Mouse (Mus musculus): ENCODE data around the gene Gm10985. TPM values are rescaled to one million over a fixed set of nuclear protein-coding genes. Genes with fewer than 3 reads are reported as not detected.

Gene Gm10985
- polyA plus RNA-seq, 1 experiment from 2014 or later: not detected

DNA sequence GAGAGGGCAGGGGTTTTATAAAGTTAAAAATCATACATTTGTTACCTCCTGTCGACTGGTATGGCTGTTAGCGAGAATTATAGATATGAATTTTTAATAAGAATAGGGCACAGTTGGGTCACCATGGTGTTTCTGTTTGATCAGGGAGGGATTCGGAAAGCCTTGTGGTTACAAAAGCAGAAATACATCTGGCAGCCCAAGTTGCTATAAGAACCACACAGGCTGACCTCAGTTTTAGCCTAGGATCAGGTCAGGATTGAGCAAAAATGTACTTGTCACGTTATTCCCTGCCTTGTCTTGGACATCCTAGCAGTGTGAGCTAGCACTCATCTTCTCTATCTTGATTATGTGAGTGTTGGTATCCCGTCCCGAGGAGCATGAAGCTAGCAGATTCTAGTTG lies 25.6 kb downstream of the Gm10985 start:
- peaks cover 10% of the 10 kb centered on the region for H3K4me1 ChIP-seq (replicated peaks)
- no peak overlapping the region for H3K4me3 ChIP-seq
- WGBS: 82% methylated on average over 6 of the region's 6 CpGs
- no peaks in the 10 kb centered on the region for H3K27me3 ChIP-seq (ENCODE audit: insufficient read depth, poor library complexity, severe bottlenecking)
- no peaks in the 10 kb centered on the region for H3K36me3 ChIP-seq
- no peak overlapping the region for H3K27ac ChIP-seq
- H3K9me3 ChIP-seq: no peaks in the 10 kb centered on the region
- no peak for DNase-seq (ENCODE audit: low spot score)

DNA sequence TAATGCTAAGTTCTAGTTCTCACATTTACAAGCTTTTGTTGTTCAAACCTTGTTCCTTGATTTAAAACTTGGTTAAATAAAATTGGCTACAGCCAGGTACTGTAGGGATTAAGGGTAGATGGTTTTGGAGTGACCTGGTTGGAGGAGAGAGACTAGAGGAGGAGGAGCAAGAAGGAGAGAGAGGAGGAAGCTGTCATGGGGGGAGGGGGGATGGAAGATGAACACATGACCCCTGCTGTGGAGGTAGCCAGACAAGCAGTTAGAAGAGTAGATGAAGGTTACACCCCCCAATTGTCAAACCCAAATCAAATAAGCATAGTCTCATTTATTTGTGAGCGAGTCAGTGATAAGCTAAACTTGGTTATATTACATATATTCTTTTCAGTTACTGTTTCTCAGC lies 26.7 kb downstream of the Gm10985 start:
- peaks cover 10% of the 10 kb centered on the region for H3K4me1 ChIP-seq (replicated peaks)
- no peaks in the 10 kb centered on the region for H3K36me3 ChIP-seq
- no peaks in the 10 kb centered on the region for H3K9me3 ChIP-seq
- no peak overlapping the region for H3K27ac ChIP-seq
- no peaks in the 10 kb centered on the region for H3K27me3 ChIP-seq (ENCODE audit: insufficient read depth, poor library complexity, severe bottlenecking)
- no peak overlapping the region for H3K4me3 ChIP-seq
- WGBS: 95% methylated on average over 1 of the region's 1 CpGs
- DNase-seq (ENCODE audit: low spot score): no peak

DNA sequence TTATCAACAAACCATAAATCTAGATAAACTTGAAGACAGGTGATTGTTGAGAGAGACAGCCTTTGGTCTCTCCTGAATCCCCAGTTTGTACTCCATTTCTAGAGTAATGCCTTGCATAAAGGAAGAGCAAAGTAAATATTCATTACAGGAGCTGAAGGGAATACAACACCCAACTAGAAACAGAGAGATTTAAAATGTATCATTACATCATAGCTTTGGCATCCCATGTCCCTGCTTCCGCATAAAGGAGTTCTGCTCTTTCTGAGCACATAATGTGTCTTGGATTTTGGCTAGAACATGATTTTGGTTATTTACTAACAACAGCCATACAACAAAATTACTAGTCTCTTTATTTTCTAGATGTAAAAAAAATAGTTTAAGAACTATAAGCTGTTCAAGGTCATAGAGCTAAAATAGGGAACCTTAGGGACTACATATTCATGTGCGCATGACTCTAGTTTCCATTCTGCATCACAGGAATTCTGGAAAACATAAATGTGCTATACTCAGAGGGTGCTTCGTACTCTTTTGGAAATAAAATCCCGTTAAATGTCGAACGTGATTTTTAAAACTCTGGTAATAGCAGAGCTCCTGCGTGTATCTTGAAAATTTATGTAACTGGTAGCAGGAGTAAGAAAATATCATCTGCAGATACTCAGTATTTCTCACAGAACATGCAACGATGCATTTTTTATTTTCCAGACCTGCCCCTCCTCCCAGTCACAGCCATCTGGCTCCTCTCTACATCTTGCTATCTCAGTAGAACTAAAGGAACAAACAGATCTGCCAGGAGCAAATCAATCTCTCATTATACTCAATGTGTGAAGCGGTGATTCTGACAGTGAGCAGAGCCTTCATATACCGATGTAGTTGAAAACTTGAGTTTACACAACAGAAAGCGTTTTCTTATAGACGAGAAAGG lies 46.0 kb downstream of the Gm10985 start:
- H3K27me3 ChIP-seq (ENCODE audit: insufficient read depth, poor library complexity, severe bottlenecking): no peaks in the 10 kb centered on the region
- H3K4me1 ChIP-seq (replicated peaks): no peaks in the 10 kb centered on the region
- peaks cover 10% of the 10 kb centered on the region; the same call in 1 of the 2 replicates for H3K9me3 ChIP-seq
- WGBS: 92% methylated on average over 12 of the region's 12 CpGs
- H3K27ac ChIP-seq: no peak overlapping the region
- no peak for DNase-seq (ENCODE audit: low spot score)
- no peaks in the 10 kb centered on the region for H3K36me3 ChIP-seq
- H3K4me3 ChIP-seq: no peak overlapping the region

Other genes starting within 250 kb of the Gm10985 start
- 3.5 and 6.0 TPM in 2 replicates for gene Frem2, start 187.7 kb upstream of the Gm10985 start, polyA plus RNA-seq (2016; fragmentation: Nextera tagmentation; extraction: Ambion mirVana)
- 91.3 and 99.3 TPM in 2 replicates for gene Ufm1, start 18.7 kb downstream of the Gm10985 start, polyA plus RNA-seq (2016; fragmentation: Nextera tagmentation; extraction: Ambion mirVana)

Measured in hindbrain, embryonic 10.5 days (tissue).